Mouse (Mus musculus) gastrocnemius, postnatal 25 days (tissue): Measurements from ENCODE around the gene Klf8. TPM values are rescaled to one million over a fixed set of nuclear protein-coding genes. Genes with fewer than 3 reads are reported as not detected.

ENCODE experiments used
- DNase-seq: peaks from one replicate; pipeline ENCODE4 v3.0.0; 2022
- total RNA-seq, 2 experiments: library from RNA; stranded (reverse); gene quantifications; 1 replicate in 1 of 2; 2 replicates in 1 of 2; pipeline ENCODE4 v1.2.3; 2021

Gene Klf8
- total RNA-seq, 2 experiments from 2014 or later = 0.26 to 0.59 TPM

GRCm38 (mm10) chrX:153440018-153440417 is 202.8 kb downstream of the Klf8 start:
- no peak for DNase-seq

Other genes with a start within 250 kb of the Klf8 start
- gene Usp51, start 231.0 kb upstream of the Klf8 start, total RNA-seq = not detected
- gene Mageh1, start 199.9 kb upstream of the Klf8 start, total RNA-seq = 1 to 10 TPM; 4.7 to 5.1 TPM
- not detected for gene Foxr2, start 118.7 kb upstream of the Klf8 start, total RNA-seq
- gene Rragb, start 97.5 kb upstream of the Klf8 start, total RNA-seq = 1 to 10 TPM; 1.1 to 2.0 TPM